Mouse (Mus musculus) frontal cortex, adult (tissue): ENCODE results near the gene 1700109H08Rik.
"Not testable (repeated sequence)": the region's sequence is repeated elsewhere in the genome, so short reads cannot be mapped to it uniquely, and the experiment has no call there.

Experiments used
- ATAC-seq: cut with Nextera tagmentation; 2 replicates; pipeline ENCODE4 v1.9.2; 2017; ENCODE audit warnings: mild to moderate bottlenecking, moderate library complexity, mixed read lengths; ENCODE audit not compliant: low TSS enrichment

Gene 1700109H08Rik

DNA sequence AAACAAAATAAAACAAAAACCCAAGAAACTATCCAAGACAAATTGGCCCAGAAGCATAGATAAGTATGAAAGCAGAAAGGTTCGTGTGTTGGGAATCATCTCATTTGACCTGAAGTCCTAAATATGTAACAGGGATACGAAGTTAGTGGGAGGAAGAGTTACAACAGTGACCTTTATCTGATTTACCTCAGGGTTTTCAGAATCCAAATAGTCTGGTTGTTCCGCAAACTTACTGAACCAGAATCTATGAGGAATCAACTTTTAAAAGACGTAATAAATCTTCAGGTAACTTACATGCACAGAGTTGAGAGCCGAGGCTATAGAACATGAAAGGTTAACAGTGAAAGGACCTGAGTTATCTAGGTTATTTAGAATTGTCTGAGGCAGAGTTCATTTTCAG is 27.4 kb downstream of the 1700109H08Rik start:
- ATAC-seq = no peak

DNA sequence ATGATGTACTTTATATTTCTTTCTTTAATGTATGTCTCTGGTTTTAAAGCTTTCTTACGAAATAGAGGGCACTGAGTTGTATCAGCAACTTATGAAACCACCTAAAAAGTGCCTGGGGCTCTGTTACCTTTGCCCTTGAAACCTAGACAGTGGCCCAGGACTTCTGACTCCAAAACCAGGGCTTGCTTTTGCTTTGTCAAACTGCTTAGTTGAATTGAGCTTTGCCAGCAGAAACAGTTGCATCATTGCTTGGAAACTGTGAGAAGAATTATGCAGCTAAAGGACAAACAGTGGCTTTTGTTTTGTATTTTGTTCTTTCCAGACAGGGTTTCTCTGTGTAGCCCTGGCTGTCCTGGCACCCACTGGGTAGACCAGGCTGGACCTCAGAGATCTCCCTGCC is 28.9 kb downstream of the 1700109H08Rik start:
- no peak for ATAC-seq

DNA sequence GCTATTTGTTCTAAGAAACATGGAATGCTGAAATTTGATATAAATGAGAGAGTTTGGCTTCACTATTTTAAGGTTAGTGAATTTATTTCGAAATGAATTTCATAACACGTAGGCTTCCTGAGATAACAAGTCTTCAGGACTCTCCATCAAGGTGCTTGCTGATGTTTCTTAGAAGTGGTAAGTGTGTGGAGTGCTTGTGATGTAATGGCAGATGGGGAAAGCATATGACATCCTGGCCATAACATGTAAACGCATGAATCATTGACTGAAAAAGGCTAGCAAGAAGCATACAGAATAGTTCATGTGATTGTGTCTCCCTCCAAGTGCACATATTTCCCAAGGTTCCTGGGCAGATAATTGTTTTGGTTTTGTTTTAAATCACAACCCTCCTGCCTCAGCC is 29.4 kb downstream of the 1700109H08Rik start:
- ATAC-seq = no peak

DNA sequence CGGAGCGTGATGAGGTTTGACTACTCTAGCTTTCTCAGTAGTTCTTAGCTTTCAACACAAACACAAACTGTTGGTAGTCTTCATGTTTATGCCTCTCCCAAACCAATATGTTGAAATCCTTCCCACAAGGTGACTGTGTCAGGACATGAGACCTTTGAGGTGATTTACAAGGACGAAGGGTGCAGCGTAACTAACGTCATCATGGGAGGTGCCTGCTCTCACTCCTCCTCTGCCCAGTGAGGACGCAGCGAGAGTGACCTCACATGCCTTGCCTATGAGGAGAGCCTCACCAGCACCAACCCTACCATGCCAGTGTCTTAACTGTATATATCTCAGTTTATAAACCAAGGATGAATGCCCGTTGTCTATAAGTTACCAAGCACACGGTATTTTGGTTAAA is 35.7 kb downstream of the 1700109H08Rik start:
- no peak for ATAC-seq

DNA sequence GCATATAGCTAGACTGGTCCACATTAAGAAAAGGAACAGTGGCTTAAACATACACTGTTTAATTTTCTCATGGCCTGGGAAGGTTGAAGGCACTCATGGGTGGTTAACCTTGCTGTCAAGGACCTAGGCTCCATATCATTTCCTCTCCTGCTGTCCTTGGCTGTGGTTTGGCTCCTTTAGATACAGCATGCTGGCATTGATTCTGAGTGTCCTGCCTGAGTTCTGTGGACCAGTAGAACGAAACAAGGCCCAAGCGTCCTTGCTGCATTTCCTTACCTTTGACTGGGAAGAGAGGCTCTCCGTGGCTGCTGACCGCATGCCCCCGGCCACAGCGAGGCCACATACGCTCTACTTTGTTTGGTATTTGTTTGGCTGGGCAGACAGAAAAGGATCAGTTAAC is 37.9 kb downstream of the 1700109H08Rik start:
- ATAC-seq = no peak

DNA sequence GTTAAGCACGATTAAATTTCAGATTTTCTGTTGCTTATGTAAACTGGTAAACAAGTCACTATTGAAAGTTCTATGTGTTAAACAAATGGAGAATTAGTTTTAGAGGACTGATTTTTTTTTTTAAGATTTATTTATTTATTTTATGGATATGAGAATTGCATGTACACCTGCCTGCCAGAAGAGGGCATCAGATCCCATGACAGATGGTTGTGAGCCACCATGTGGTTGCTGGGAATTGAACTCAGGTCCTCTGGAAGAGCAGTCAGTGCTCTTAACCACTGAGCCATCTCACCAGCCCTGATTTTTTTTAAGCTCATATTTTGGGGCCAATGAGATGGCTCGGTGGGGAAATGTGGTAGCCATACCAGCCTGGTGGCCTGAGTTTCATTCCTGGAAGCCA is 40.5 kb downstream of the 1700109H08Rik start:
- not testable (repeated sequence) for ATAC-seq

DNA sequence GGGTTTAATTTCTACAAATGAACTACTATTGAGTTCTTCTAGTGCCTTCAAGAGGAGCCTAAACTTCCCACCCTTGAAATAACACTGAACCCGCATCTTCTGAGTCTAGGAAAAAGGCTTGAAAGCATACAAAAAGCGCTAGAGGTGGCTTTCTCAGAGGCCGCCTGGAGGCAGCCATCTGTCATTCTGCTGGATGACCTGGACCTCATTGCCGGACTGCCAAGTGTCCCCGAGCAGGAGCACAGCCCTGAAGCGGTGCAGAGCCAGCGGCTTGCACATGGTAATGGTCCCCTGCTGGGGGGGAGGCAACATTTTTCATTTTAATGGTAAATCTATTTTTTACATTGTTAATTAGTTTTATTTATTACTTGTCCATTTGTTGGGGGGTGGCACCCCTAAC is 49.1 kb downstream of the 1700109H08Rik start:
- no peak for ATAC-seq

DNA sequence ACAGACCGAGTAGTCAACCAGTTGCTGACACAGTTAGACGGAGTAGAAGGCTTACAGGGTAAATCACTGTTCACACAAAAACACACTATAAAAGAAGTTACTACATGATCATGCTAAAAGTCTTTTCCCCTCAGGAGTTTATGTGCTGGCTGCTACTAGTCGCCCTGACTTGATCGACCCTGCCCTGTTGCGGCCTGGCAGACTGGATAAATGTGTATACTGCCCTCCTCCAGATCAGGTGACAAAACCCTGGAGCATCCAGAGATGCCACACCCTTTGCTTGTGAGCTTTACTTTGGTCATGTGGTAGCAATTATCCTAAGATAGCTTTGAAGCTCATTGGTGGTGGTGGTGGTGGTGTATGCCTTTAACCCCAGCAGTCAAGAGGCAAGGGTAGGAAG is 58.7 kb downstream of the 1700109H08Rik start:
- ATAC-seq = no peak

DNA sequence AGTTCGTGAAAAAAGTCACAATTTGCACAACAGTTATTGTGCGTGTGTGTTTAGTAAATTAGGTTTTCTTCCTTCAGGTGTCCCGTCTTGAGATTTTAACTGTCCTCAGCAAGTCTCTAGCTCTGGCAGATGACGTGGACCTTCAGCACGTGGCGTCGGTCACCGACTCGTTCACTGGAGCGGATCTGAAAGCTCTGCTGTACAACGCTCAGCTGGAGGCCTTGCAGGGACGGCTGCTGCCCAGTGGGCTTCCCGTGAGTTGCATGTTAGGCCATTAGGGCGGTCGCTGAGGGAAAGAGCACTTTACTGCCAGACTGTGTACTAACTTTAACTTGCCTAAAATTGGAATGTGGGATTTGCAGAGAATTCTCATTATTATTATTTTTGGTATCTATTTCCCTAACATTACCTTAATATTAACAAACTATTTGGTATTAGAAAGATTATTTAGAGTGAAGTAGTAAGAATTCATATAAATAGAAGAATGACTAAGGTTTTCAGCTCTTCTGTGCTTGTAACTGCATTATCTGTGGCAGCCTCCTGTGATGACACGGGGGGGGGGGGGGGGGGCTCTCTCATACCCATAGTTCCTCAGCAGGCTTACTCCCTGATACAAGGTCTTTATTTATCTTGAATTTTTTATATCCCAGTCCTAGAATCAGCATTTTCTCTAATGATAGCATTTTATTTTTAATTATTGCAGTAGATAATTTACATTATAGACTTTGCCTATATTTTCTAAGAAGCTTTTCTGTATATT is 60.3 kb downstream of the 1700109H08Rik start:
- ATAC-seq = no peak

DNA sequence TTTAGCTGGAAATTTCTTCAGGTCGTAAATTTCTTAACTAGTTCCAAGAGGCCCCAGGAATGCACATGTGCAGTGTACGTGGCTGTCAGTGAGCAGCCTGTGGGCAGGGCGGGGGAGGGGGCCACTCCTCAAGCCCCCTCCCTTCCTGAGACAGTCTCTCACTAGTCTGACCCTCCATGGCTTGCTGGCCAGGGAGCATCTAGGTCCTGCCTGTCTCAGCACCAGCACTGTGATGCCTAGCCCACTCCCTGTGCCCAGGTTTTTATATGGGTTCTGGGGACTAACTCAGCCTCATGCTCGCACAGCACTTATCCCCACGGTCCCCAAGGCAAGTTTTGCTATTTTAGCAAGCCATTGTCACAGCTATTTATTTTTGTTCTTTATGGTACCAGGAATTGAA is 60.9 kb downstream of the 1700109H08Rik start:
- no peak for ATAC-seq

DNA sequence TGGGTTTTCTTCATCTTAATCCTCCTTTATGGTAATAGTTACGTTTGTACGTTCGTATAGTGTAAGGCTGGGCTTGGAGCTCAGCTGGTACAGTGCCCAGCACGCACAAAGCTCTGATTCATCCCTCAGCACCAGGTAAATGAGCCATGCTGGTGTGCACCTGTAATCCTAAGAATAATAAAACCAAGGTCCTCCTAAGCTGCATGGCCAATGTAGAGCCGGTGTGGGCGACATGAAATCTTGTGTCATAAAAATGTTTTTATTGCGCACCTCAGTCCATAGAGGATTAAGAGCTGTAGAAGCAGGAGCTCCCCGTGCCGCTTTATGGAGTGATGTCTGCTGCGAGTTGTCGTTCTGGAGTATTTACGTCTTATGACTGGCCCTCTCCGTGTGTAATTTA is 61.9 kb downstream of the 1700109H08Rik start:
- ATAC-seq = no peak

DNA sequence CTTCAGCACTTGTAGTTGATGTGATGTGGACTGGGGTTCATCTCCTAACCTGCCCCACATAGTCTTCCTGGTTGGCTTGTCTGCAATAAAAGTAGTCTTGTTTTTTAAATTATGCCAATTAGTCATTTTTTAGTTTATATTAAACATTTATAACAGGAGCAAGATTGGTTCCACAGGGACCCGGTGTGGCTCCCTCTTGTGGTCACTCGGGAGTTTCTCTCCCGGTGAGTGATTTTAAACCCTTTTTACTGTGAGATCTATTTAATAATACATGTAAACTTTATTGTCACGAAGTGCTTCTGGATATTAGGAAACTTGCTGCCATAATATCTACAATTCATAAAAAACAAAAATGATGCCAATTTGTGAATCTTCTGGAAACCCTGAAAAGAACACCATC is 62.6 kb downstream of the 1700109H08Rik start:
- no peak for ATAC-seq
